Mouse (Mus musculus) intestine, embryonic 15.5 days (tissue): ENCODE measurements around the gene Bean1. TPM values are rescaled to one million over a fixed set of nuclear protein-coding genes. Genes with fewer than 3 reads are reported as not detected.
A peak's percentile ranks its signal among the peaks of the same experiment; 100 is the strongest.

Source experiments
- ATAC-seq: fragments of 200-750 bp; cut with Nextera tagmentation; 2 replicates; pipeline ENCODE4 v1.8.0; 2017; ENCODE audit warnings: moderate TSS enrichment, moderate library complexity
- H3K27ac ChIP-seq: fragments of 300-500 bp; sonication (generic); 2 replicates; pipeline ENCODE4 v1.5.1; 2015; ENCODE audit warnings: mild to moderate bottlenecking, inconsistent platforms
- H3K27me3 ChIP-seq: fragments of 300-500 bp; sonication (generic); replicated peaks from 2 replicates; pipeline ENCODE4 v1.6.1; 2015; ENCODE audit warnings: inconsistent platforms
- H3K36me3 ChIP-seq: fragments of 300-500 bp; sonication (generic); 2 replicates; pipeline ENCODE4 v1.6.1; 2015; ENCODE audit warnings: inconsistent platforms
- H3K4me1 ChIP-seq: fragments of 300-500 bp; sonication (generic); replicated peaks from 2 replicates; pipeline ENCODE4 v1.6.1; 2015; ENCODE audit warnings: inconsistent platforms
- H3K4me2 ChIP-seq: fragments of 300-500 bp; sonication (generic); replicated peaks from 2 replicates; pipeline ENCODE4 v1.6.1; 2015; ENCODE audit warnings: mild to moderate bottlenecking, inconsistent platforms
- H3K4me3 ChIP-seq: fragments of 300-500 bp; sonication (generic); replicated peaks from 2 replicates; pipeline ENCODE4 v1.5.1; 2015; ENCODE audit warnings: inconsistent platforms
- H3K9ac ChIP-seq: fragments of 300-500 bp; sonication (generic); 2 replicates; pipeline ENCODE4 v1.6.1; 2015; ENCODE audit warnings: inconsistent platforms
- H3K9me3 ChIP-seq: fragments of 300-500 bp; sonication (generic); 2 replicates; pipeline ENCODE4 v1.6.1; 2016; ENCODE audit warnings: inconsistent platforms
- WGBS: fragments of 180-500 bp; shearing (Covaris S2); methylation state at CpG from one replicate; pipeline ENCODE4 v1.1.7; 2015; 5-methylcytosine and 5-hydroxymethylcytosine counted together
- polyA plus RNA-seq: library from polyadenylated mRNA; unstranded; fragments of >200 nt; fragmentation: Nextera tagmentation; extraction: Ambion mirVana; gene quantifications from 2 replicates; pipeline ENCODE4 v1.2.1, GENCODE M21; 2015

Bean1 gene
- polyA plus RNA-seq, 1 experiment from 2014 or later, result 1.3 TPM

GRCm38 (mm10) chr8:104142415-104142814, 27.8 kb upstream of the Bean1 start:
- 89% methylated on average over 25 of the region's 25 CpGs for WGBS
- H3K9me3 ChIP-seq, result no peaks in the 10 kb centered on the region
- H3K4me1 ChIP-seq, result no peaks in the 10 kb centered on the region
- no peaks in the 10 kb centered on the region for H3K27me3 ChIP-seq
- no peaks in the 10 kb centered on the region for H3K36me3 ChIP-seq
- no peak overlapping the region for H3K4me2 ChIP-seq
- H3K27ac ChIP-seq, result no peak overlapping the region
- no peak overlapping the region for H3K9ac ChIP-seq
- H3K4me3 ChIP-seq, result no peak overlapping the region
- ATAC-seq, result no peak

- no peak overlapping the region for H3K9ac ChIP-seq
- H3K4me3 ChIP-seq, result no peak overlapping the region
- ATAC-seq, result no peak
- no peaks in the 10 kb centered on the region for H3K4me1 ChIP-seq
- 65% methylated on average over 4 of the region's 4 CpGs for WGBS
- no peaks in the 10 kb centered on the region for H3K27me3 ChIP-seq
- H3K27ac ChIP-seq, result no peak overlapping the region
- H3K9me3 ChIP-seq, result no peaks in the 10 kb centered on the region
- no peaks in the 10 kb centered on the region for H3K36me3 ChIP-seq
- H3K4me2 ChIP-seq, result no peak overlapping the region
Measured at GRCm38 (mm10) chr8:104143379-104143778, 26.9 kb upstream of the Bean1 start.

GRCm38 (mm10) chr8:104144434-104145216, 25.6 kb upstream of the Bean1 start:
- no peaks in the 10 kb centered on the region for H3K4me1 ChIP-seq
- no peak overlapping the region for H3K4me2 ChIP-seq
- WGBS, result 75% methylated on average over 13 of the region's 13 CpGs
- no peaks in the 10 kb centered on the region for H3K36me3 ChIP-seq
- no peaks in the 10 kb centered on the region for H3K9me3 ChIP-seq
- no peak for ATAC-seq
- H3K27ac ChIP-seq, result no peak overlapping the region
- no peak overlapping the region for H3K4me3 ChIP-seq
- no peak overlapping the region for H3K9ac ChIP-seq
- no peaks in the 10 kb centered on the region for H3K27me3 ChIP-seq

GRCm38 (mm10) chr8:104145981-104146689, 24.1 kb upstream of the Bean1 start:
- H3K9ac ChIP-seq, result no peak overlapping the region
- 34% methylated on average over 15 of the region's 15 CpGs for WGBS
- peak; percentile 87 for ATAC-seq

GRCm38 (mm10) chr8:104146717-104147494, 23.3 kb upstream of the Bean1 start:
- H3K9me3 ChIP-seq, result no peaks in the 10 kb centered on the region
- ATAC-seq, result peak; percentile 4; the same call in 1 of the 2 replicates
- no peak overlapping the region for H3K4me3 ChIP-seq

More at GRCm38 (mm10) chr8:104145981-104146689, 24.1 kb upstream of the Bean1 start:
- Histone ChIP-seq H3K27ac (no peak overlapping the region), H3K9me3 (no peaks in the 10 kb centered on the region), H3K4me3 (no peak overlapping the region), H3K4me2 (no peak overlapping the region), H3K4me1 (no peaks in the 10 kb centered on the region), H3K27me3 (no peaks in the 10 kb centered on the region), H3K36me3 (no peaks in the 10 kb centered on the region)

GRCm38 (mm10) chr8:104147947-104148346, 22.3 kb upstream of the Bean1 start:
- Histone ChIP-seq H3K27ac (no peak overlapping the region), H3K4me2 (no peak overlapping the region), H3K36me3 (no peaks in the 10 kb centered on the region), H3K4me1 (no peaks in the 10 kb centered on the region), H3K9me3 (no peaks in the 10 kb centered on the region), H3K27me3 (no peaks in the 10 kb centered on the region), H3K9ac (no peak overlapping the region), H3K4me3 (no peak overlapping the region)
- ATAC-seq, result no peak
- WGBS, result 94% methylated on average over 2 of the region's 2 CpGs

More at GRCm38 (mm10) chr8:104146717-104147494, 23.3 kb upstream of the Bean1 start:
- no peak overlapping the region for H3K9ac ChIP-seq
- WGBS, result 85% methylated on average over 15 of the region's 15 CpGs
- H3K4me2 ChIP-seq, result no peak overlapping the region
- H3K27me3 ChIP-seq, result no peaks in the 10 kb centered on the region
- no peaks in the 10 kb centered on the region for H3K4me1 ChIP-seq
- H3K27ac ChIP-seq, result no peak overlapping the region
- H3K36me3 ChIP-seq, result no peaks in the 10 kb centered on the region

- 0 out of 2 replicates have a peak, but pooled peaks cover 3% of the 10 kb centered on the region for H3K27me3 ChIP-seq
- no peak overlapping the region for H3K4me3 ChIP-seq
- ATAC-seq, result no peak
- H3K4me2 ChIP-seq, result no peak overlapping the region
- H3K9ac ChIP-seq, result no peak overlapping the region
- no peaks in the 10 kb centered on the region for H3K4me1 ChIP-seq
- no peak overlapping the region for H3K27ac ChIP-seq
- no peaks in the 10 kb centered on the region for H3K36me3 ChIP-seq
- WGBS, result 71% methylated on average over 5 of the region's 5 CpGs
- H3K9me3 ChIP-seq, result no peaks in the 10 kb centered on the region
Measured at GRCm38 (mm10) chr8:104160731-104161130, 9.5 kb upstream of the Bean1 start.

- ATAC-seq, result no peak
- WGBS, result 85% methylated on average over 3 of the region's 3 CpGs
- H3K9ac ChIP-seq, result no peak overlapping the region
- H3K4me3 ChIP-seq, result no peak overlapping the region
- no peak overlapping the region for H3K27ac ChIP-seq
- no peaks in the 10 kb centered on the region for H3K36me3 ChIP-seq
- H3K27me3 ChIP-seq, result peaks cover 39% of the 10 kb centered on the region
- H3K9me3 ChIP-seq, result no peaks in the 10 kb centered on the region
- H3K4me2 ChIP-seq, result no peak overlapping the region
- H3K4me1 ChIP-seq, result peaks cover 9% of the 10 kb centered on the region
Measured at GRCm38 (mm10) chr8:104169461-104169860, 781 bp upstream of the Bean1 start.

GRCm38 (mm10) chr8:104171050-104171620, 893 bp downstream of the Bean1 start:
- peak; percentile 6; the same call in 1 of the 2 replicates for ATAC-seq
- Histone ChIP-seq H3K4me3 (peak overlapping the region; percentile 62), H3K27me3 (peaks cover 39% of the 10 kb centered on the region), H3K4me2 (peak overlapping the region; percentile 98), H3K4me1 (peaks cover 9% of the 10 kb centered on the region), H3K27ac (no peak overlapping the region), H3K9me3 (no peaks in the 10 kb centered on the region), H3K9ac (peak overlapping the region; percentile 71), H3K36me3 (no peaks in the 10 kb centered on the region)
- 4% methylated on average over 32 of the region's 32 CpGs for WGBS

GRCm38 (mm10) chr8:104172420-104172819, 2.2 kb downstream of the Bean1 start:
- Histone ChIP-seq H3K9ac (no peak overlapping the region), H3K36me3 (no peaks in the 10 kb centered on the region), H3K27me3 (peaks cover 39% of the 10 kb centered on the region), H3K9me3 (no peaks in the 10 kb centered on the region), H3K4me2 (no peak overlapping the region), H3K4me3 (no peak overlapping the region), H3K27ac (no peak overlapping the region), H3K4me1 (peaks cover 9% of the 10 kb centered on the region)
- ATAC-seq, result no peak
- 87% methylated on average over 6 of the region's 6 CpGs for WGBS

- no peaks in the 10 kb centered on the region for H3K9me3 ChIP-seq
- no peak overlapping the region for H3K4me3 ChIP-seq
- H3K27me3 ChIP-seq, result peaks cover 25% of the 10 kb centered on the region
- H3K27ac ChIP-seq, result no peak overlapping the region
- no peak overlapping the region for H3K9ac ChIP-seq
- H3K36me3 ChIP-seq, result no peaks in the 10 kb centered on the region
- ATAC-seq, result no peak
- H3K4me1 ChIP-seq, result peaks cover 3% of the 10 kb centered on the region
- no peak overlapping the region for H3K4me2 ChIP-seq
- WGBS, result 74% methylated on average over 8 of the region's 8 CpGs
Measured at GRCm38 (mm10) chr8:104175848-104176527, 5.7 kb downstream of the Bean1 start.
